Mouse (Mus musculus) cerebellum, adult 18-20 months (tissue): ENCODE data around the gene Mnt.
"Not testable (repeated sequence)": the region's sequence is repeated elsewhere in the genome, so short reads cannot be mapped to it uniquely, and the experiment has no call there.

Source experiments
- DNase-seq, 2 experiments: peaks; one replicate each; pipeline ENCODE4 v3.0.0; 2021

The Mnt gene

DNA sequence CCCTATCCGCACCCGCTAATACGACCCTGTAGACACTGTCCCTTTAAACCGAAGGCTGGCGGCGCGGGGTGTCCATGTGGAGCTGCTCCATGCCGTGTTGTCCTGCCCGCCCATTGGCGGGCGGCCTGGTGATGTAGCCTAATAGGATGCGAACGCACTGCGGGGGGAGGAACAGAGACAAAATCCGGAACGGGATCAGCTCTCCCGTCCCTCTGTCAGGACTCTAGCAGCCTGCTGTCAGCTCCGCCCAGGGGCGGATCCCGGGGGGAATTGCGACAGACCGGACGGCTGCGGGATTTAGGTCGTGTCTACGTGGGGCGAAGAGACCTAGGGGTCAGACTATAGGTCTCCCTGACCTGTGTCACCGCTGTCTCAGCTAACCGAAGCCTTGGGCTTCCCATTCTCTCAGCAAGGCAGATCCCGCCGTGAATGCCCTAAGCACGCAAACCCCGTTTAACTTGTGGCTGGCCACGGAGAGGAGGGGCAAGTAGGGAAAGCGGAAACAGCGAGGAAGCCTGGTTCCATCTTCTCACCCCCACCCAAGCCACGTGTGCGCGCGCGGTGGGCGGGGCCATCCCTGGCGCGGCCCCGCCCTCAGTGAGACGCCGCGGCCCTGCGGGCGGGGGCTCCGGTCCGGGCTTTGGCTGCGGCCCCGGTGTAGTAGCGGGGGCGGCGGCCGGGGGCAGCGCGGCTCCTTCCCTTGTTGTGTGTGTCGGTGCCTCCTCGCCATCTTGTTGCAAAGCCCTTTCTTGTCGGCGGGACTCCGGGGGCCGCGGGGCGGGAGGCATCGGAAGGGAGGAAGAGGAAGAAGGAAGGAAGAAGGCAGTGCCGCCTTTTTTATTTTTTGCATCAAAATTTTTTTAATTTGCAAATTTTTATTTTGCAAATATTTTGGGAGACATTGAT is at the start of gene Mnt:
Mnt (plus strand) TSS at position 665 of the 906 bp plus-strand sequence.
- DNase-seq, result peak; percentile 99

DNA sequence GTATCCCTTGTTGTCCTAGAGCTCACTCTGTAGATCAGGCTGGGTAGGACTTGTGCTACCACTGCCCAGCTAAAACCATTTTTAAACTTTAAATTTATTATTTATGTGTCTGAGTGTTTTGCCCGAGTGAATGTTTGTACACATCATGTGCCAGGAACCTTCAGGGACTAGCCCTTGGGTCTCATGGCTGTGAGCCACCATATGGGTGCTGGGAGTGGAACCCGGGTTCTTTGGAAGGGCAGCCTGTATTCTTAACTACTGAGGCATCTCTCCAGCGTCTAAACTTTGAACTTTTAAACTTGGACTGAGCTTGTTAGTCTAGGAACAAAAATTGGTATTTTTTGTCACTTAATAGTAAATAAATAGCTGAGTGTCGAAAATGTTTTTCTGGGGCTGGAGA is 37.8 kb upstream of the Mnt start:
- DNase-seq, result no peak

- DNase-seq, result no peak
Measured at GRCm38 (mm10) chr11:74800658-74801057, 30.1 kb upstream of the Mnt start.

DNA sequence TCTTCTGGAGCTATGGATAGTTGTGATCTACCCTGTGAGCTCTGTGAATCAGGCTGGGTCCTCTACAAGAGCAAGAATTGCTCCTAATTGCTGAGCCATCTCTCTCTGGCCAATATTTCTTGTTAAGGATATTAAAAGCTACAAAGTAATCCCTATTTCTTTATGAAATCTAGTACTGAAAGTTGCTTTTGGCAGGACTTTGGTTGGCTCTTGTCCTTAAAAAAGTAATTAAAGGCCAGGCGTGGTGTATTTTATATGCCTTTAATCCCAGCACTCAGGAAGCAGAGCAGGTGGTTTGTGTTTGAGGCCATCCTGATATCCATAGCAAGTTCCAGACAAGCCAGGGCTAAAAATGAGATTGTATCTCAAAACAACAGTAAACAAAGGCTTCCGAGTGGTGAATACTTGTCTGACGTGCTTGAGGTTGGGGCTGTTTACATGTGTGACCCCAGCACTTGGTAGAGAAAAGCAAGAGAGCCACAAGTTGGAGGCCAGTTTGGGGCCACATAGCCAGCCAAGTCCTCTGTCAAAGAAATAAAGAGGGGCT is 26.6 kb upstream of the Mnt start:
- DNase-seq, result no peak

DNA sequence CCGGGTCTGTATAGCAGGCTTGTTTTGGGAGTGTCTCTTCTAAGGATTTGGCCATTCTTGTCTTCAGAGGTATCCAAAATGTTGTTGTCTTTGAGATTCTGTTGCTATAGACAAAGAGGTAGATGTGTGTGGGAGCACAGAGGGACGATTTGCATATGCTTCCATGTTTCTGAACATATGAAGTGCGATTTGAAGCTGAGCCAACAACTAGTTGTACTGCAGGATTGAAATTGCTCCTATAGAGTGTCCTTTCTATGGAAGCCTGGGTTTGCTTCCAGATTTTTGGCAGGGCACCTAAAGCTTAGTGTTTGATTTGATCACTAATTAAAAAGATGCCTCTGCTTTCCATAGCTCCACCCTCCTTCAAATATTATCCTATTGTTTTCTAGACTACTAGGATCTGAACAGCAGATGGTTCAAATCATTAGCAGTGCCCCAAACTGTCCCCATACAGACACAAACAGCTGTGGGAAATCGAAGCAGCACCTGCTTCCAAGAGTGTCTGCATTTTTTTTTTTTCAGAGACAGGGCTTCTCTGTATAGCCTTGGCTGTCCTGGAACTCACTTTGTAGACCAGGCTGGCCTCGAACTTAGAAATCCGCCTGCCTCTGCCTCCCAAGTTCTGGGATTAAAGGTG is 23.4 kb upstream of the Mnt start:
- no peak for DNase-seq

GRCm38 (mm10) chr11:74808251-74808853 is 22.4 kb upstream of the Mnt start:
- no peak for DNase-seq

DNA sequence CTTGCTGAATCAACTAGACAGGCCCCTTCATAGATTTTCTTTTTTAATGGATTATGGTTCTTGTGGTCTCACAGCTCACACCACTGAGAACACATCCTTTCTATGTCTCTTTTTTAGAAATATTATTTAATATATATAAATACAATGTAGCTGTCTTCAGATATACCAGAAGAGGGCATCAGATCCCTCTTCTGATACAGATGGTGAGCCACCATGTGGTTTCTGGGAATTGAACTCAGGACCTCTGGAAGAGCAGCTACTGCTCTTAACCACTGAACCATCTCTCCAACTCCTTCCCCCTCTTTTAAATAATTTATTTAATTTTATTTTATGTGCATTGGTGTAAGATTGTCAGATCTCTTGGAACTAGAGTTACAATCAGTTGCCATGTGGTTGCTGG is 20.6 kb upstream of the Mnt start:
- no peak for DNase-seq

- DNase-seq, result not testable (repeated sequence)
Measured at GRCm38 (mm10) chr11:74811027-74811426, 19.7 kb upstream of the Mnt start.

- DNase-seq, result no peak
Measured at GRCm38 (mm10) chr11:74811538-74811937, 19.2 kb upstream of the Mnt start.

DNA sequence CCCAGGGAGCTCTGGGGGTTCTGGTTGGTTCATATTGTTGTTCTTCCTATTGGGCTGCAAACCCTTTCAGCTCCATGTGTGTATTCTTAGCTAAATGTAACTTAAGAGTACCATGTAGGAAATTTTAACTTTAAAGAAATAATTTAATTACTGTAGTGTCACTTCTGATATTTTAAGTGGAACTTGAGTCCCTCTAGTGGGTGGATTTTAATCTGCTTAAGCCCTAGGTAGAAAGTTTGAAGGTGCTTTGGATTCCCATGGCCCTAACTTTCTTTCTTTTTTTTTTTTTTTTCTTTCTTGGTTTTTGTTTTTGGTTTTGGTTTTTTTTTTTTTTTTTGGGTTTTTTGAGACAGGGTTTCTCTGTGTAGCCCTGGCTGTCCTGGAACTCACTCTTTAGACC is 14.9 kb upstream of the Mnt start:
- DNase-seq, result no peak

DNA sequence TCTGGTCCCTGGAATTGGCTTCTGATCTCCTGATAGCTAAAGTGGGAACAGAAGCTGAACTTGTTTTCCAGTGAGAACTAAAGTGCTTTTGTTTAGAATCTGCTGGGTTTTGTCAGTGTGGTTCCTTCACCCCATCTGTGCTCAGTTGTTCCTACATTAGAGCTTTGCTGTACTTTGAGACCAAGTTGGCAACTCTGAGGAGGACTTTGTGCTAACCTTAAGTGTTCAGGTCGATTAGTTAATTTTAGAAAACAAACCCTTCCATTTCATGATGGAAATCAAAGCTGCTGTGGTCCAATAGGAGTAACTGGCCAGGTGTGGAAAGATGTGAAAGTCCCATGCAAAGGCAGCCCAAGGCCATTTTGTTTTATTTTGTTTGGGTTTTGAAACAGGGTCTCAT is 9.8 kb upstream of the Mnt start:
- DNase-seq, result no peak

GRCm38 (mm10) chr11:74821463-74821862 is 9.3 kb upstream of the Mnt start:
- peak; percentile 40 to 42 for DNase-seq

GRCm38 (mm10) chr11:74822746-74823440 is 7.8 kb upstream of the Mnt start:
- DNase-seq, result no peak

DNA sequence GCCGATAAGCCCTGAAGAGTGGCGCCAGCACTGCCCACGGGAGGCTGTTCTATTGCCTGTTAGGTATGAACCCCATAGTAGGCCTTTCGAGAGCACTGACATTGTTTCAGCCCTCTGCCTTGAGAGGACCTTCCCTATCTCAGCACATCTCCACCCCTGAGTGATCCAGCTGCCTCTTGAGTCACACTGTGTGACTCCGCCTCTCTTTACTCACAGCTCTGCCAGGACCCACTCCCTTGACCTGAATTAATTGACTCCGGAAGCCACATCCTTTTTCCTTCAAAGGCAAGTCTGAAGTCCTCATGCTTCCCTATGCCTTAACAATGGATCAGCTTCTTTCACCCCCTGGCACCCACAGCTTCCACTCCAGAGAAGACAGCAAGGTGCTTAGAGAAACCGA is 4.6 kb upstream of the Mnt start:
- DNase-seq, result no peak

- DNase-seq, result no peak
Measured at GRCm38 (mm10) chr11:74826702-74827101, 4.0 kb upstream of the Mnt start.

DNA sequence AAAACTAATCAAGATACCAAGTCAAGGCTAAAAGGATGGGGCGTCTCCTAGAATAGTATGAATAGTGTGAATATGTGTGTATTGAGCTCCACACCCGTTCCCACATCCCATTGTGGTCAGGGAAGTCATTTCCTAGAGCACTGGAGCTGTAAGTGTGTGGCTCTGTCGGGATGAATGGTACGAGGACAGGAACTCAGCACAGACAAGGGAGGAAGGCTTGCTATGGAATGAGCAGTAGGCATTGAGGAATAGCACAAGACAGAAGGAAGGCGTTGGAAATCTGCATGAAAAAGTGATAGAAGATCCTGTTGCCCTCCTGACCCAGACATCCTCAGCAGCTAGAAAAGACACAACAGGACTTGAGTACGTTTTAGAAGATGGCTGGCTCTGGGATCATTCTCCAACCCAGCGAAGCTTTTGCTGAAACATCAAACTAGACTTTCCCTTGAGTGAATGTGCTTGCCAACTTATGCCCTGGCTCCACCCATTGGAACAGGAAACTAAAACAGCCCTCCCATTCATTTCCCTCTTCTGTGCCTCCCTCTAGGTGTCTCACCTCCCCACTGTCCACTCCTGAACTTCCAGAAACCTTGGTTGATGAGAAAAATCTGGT is 2.8 kb upstream of the Mnt start:
- no peak for DNase-seq

DNA sequence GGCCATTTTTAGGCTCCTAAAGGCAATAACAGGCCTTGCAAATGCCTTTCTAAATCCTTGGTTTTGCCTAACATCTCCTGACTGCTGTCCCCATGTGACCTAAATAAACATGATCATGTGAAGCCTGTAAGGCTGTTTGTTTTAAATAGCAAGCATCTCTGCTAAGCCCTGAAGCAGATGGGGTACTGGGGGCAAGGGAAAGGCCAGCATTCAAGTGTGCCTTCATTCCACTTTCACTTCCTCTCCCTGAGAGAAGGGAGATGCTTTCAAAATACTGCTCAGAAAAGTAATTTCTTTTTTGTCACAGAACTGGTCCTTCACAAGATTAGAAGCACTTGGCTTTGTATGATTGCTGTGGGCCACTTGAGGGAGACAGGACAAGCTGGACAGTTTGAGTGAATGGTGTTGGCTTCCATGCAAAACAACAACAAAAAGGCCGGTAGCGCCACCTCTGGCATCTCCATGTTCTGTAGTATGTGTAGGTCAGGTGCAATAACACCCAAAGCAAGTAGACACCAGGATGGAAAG is 2.3 kb upstream of the Mnt start:
- peak in 1 of 2 experiments; percentile 21 for DNase-seq

- peak in 1 of 2 experiments; percentile 32 for DNase-seq
Measured at GRCm38 (mm10) chr11:74828965-74829550, 1.7 kb upstream of the Mnt start.

DNA sequence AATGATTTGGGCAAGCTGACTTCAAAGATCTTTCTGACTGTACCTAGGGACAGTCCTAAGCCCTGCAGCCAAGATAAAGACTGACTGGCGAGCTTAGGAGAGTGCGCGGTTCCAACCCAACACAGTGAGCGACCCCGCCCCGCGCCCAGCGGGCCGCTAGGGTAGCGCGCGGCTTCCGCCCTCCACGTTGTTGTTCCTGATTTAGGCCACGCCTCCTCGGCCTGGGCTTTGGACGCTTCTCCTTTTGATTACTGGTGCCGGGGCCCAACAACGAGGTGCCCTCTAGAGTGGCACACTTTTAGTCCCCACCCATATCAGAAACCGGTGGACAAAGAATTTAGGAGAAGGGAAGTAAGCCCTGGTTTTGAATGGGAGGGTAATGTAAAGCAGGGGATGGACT is 908 bp upstream of the Mnt start:
- peak; percentile 71 to 76 for DNase-seq

DNA sequence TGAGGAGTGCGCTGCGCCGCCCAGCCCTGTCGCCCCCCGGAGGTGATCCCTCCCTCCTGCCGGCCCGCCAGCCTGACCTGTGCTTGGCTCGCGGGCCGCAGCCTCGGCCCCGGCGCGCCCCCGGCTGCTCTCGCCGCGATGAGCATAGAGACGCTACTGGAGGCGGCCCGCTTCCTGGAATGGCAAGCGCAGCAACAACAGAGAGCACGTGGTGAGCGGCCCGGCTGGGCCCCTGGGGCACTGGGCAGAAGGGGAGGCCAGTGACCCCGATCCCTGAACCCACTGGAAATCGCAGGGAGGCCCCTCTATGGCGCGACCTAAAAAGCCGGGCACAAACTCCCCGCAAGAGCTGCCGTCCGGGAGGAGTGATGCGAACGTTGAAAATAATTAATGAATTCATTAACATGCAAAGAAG is 478 bp downstream of the Mnt start:
- peak; percentile 51 to 66 for DNase-seq

- DNase-seq, result peak; percentile 98 to 99
Measured at GRCm38 (mm10) chr11:74831606-74832451, 1.1 kb downstream of the Mnt start.
